Mouse (Mus musculus) spleen, adult 18-20 months (tissue): ENCODE results near the gene Kcnk3.

ENCODE experiments used
- DNase-seq, 2 experiments: peaks; one replicate each; pipeline ENCODE4 v3.0.0; 2022; ENCODE audit warnings: mixed read lengths in 2 of 2

Gene Kcnk3

DNA sequence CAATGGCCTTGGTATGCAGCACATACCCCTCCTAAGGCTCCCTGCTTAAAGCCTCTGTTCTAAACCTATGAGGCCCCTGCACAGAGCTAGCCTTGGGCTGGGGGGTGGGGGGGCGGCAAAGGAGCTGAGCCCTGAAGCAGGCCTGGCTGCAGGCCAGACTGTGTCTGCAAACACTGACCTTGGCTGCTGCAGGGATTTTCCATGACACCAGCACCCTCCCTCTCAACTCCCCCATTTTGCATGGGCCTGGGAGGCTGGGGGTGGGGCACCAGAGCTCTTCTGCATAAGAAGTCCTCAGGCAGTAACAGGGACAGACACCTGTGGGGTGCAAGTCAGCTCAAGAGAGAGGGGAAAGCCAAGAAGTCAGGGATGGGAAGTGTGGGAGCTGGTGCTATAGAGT lies 26.3 kb downstream of the Kcnk3 start:
- DNase-seq: no peak

DNA sequence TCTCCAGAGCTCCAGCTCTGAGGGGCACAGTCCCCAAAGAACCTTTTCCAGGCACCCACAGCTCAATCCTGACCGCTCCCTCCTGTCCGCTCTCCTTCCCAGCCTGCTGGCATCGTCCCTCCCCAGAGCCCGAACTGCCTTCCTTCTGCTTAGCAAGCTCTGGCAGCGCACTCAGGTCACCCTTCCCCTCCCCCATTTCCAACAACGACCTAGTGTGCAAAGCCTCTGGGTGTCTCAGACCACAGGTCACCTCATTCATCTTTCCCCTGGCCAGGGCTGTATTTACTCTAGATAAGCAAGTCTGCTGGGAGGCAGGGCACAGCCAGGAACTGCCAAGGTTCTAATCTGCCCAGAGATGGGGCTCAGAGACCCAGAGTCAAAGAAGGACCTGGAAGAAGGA lies 27.4 kb downstream of the Kcnk3 start:
- no peak for DNase-seq

DNA sequence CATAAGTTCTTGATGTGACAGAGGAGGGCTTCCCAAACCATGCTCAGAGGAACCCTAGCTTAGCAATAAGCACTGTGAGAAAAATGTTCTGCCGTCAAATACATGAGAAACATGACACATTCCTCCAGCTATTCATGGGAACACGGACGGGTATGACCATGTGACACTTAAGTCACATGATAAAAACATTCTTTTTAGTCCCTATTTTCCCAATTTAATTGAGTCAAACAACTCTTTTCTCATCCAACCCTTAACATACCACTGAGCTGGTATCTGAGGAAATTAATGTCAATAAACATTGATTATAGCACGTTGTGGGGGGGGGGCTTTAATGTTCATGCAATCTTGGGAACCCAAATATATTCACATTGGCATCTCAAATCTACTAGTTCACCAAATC lies 27.8 kb downstream of the Kcnk3 start:
- DNase-seq: no peak

DNA sequence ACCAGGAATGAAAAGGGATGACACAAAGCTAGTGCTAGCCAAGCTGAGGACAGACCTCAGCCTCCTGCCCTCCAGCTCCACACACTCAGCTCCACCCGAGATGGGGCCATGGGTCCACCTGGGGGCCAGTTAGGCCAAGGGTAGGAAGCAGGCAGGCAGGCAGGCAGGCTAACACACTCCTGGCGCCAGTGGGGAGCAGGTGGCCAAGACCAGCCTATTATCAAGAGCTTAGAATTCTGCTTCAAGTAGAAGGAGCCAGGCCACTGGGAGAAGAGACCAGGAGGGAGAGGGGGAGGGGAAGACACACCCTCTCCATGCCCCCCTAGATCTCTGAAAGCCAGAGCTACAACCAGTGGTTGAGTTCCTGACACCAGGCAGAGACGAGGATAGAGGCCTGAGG lies 28.7 kb downstream of the Kcnk3 start:
- DNase-seq: no peak

DNA sequence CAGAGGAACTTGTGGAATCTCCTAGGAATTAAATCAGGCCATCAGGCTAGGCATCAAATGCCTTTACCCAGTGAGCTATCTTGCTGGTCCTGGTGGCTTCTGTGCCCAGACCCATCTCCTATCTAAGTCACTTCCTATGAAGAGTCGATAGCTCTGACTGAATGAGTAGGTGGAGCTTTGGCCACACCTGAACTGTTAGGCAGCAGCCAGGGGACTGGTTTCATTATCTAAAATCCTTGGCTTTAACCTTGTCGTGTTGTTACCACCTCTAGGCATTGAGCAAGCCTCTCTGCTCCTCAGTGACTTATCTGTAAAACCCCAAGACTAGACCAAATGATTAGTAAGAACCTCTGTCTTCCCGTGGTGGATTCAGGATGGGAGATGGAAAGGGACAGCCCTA lies 29.4 kb downstream of the Kcnk3 start:
- no peak for DNase-seq

DNA sequence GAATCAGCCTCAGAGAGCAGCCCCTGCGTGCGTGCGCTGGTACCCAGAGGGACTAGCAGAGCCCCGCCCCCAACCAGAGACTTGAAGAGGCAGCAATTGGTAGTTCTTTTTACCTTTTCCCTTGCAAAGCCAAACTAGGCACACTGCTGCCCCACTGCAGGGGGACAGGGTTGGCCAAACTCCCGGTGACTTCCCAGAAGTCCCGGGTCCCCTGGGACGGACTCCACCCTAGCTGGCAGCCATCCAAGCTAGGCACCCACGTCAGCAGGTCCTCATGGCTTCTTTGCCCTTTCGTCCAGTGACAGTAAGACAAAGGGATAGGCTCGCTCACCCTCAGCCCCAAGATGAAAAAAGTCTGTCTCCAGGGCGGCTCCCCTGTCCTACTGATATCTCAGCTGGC lies 29.9 kb downstream of the Kcnk3 start:
- no peak for DNase-seq

DNA sequence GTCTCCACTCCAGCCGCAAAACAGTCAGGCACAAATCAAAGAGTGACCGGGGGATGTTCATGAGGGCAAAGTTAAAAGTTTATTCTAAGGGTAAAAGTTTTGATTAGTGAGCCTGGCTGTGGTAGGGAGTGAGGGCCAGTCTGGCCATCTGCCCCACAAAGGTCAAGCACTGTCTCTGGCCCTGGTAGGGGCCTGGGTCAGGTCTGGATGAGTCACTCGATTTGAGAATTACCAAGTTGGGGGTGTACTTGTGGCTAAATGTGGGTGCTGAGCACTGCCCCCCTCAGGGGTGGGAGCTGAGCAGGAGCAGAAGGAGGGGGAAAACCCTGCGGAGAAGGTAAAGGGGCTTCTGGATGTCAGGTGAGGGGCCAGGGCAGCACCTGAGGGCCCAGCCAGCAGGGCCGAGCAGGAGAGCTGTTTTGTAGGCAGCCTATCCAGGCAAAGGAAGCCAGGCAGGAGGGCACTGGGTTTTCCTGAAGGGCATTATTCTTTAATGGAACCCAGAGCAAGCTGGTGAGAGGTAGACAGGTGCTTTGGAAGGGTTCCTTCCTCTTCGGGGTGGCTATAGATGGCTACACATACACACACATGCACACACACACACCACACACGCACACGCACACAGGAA lies 30.5 kb downstream of the Kcnk3 start:
- DNase-seq: no peak

DNA sequence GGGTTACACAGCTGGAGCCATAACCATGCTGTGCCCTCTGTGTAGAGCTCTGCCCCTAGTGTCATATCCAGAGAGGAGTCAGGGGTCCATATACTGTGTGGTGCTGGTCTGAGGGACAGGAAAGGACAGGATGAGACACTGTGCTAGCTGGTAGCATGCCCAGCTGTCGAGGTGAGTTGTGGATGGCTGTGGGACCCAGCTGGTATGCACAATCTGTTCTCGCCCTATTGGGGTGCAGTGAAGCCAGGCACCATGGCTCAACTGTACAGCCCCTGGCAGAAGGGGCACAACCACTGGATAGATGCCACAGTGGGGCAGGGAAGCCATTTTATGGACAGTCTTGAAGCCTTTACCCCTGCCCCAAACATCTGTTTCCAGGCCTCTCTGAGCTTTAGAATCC lies 31.2 kb downstream of the Kcnk3 start:
- DNase-seq: no peak

DNA sequence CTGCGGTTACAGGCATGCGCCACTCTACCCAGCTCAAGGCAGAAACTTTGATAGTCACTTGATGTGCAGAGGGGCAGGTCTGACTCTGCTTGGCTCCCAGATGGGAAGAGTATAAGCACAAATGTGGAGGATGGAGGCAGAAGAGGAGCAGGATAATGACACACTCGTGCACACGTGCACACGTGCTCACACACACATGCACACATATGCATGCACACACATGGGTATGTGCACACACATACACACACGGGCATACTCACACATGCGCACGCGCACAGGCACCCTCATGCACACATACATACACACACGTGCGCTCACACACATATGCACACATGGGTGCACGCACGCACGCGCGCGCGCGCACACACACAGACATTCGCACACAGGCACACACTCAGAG lies 32.6 kb downstream of the Kcnk3 start:
- DNase-seq: no peak

DNA sequence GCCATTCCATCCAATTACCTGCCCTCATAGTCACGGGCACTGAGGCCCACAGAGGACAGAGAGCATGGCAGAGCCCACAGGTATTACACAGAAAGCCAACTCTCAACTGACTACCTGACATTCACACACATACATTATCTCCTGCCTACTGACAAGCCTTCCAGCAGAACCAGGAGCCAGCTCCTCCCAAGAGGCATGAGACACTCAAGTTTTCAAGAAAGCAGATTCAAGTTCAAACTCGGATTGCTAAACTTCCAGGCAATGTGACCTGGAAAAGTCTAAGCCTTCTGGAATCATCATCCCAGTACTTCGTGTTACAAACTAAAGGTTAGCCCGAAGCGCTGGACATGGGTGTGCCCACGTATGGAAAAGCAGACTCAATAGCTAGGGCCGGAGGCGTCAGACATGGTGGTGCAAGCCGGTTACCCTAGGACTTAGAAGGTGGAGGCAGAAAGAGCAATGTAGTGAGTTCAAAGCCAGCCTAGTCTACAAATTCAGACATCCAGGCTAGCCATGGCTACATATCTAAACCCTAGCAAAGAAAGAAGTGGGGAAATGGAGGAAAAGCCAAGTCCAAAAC lies 33.3 kb downstream of the Kcnk3 start:
- no peak for DNase-seq

DNA sequence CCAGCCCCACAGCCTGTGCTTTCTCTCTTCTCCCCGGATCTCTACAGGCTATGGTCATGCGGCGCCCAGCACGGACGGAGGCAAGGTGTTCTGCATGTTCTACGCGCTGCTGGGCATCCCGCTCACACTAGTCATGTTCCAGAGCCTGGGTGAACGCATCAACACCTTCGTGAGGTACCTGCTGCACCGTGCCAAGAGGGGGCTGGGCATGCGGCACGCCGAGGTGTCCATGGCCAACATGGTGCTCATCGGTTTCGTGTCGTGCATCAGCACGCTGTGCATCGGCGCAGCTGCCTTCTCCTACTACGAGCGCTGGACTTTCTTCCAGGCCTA lies 33.8 kb downstream of the Kcnk3 start:
- no peak for DNase-seq

DNA sequence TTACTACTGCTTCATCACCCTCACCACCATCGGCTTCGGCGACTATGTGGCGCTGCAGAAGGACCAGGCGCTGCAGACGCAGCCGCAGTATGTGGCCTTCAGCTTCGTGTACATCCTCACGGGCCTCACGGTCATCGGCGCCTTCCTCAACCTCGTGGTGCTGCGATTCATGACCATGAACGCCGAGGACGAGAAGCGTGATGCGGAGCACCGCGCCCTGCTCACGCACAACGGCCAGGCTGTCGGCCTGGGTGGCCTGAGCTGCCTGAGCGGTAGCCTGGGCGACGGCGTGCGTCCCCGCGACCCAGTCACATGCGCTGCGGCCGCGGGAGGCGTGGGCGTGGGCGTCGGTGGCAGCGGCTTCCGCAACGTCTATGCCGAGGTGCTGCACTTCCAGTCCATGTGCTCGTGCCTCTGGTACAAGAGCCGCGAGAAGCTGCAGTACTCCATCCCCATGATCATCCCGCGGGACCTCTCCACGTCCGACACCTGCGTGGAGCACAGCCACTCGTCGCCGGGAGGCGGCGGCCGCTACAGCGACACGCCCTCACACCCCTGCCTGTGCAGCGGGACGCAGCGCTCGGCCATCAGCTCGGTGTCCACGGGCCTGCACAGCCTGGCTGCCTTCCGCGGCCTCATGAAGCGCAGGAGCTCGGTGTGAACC lies 34.3 kb downstream of the Kcnk3 start:
- DNase-seq: peak; percentile 19 to 48

DNA sequence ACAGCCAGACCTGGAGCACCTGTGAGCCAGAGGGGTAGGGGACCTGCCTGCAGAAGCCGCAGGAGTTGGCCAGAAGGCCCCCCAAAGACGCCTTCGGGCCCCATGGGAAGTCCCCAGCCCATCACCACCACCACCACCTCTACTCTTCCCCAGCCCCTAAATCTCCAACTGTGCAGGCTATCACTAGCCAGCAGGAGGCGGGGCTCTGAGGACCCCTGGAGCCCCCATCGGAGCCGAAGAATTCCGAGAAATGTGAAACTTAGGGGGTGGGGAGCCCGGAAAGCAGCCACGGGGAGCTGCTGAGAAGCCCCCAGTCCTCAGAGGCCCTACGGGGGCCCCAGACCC lies 34.8 kb downstream of the Kcnk3 start:
- DNase-seq: peak in 1 of 2 experiments; percentile 8

DNA sequence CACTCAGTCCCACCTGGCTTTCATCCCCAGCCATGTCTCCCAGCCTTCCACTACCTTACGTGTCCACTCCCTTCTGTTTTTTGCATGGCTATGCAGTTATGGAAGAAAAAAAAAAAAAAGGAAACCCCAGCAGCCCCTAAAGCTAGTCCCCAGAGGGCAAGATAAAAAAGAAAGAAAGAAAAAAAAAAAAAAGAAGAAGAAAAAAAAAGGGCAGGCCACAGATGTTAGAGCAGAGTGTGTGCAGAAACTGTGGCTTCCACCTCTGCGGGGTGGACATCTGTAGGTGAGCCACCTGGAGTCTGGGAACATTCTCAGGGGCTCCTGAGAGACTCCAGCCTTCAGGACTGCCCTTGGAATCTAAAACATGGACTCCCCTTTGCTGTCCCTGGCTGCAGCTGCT lies 35.4 kb downstream of the Kcnk3 start:
- DNase-seq: no peak

DNA sequence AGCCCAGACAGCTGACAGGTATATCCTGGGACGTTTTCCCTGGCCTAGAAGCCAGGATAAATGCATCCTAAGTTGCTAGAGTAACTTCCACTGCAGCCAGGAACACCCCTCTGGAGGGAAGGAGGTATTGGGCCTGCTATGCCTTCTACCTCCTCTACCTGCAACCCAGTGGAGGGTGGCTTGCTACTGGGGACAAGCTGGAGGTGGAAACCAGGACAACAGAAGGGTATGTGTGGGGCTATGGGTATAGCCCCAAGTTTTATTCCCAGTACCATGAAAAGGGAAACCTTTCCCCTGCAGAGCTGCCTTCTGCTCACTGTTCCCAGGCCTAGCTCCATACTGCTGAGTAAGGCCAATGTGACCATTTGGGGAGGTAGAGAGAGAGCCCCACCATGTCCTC lies 36.3 kb downstream of the Kcnk3 start:
- no peak for DNase-seq

DNA sequence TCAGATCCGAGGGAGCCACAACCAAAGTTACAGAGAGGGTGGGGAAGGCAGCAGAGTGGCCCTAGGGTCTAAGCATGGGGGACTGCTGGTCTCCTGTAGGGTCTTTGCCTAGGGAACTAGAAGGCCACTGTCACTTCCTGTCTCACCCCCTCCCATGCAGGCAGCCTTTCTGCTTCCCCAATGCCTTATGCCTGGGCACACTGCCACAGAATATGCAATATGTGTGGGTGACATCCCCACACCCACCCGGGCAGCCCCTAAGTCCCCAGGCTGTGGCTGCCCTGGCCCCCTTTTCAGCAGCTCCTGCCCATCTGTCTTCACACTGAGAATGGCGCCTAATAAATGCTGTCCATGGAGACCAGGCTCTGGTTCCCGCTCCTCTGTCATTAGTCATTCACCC lies 36.9 kb downstream of the Kcnk3 start:
- DNase-seq: no peak

DNA sequence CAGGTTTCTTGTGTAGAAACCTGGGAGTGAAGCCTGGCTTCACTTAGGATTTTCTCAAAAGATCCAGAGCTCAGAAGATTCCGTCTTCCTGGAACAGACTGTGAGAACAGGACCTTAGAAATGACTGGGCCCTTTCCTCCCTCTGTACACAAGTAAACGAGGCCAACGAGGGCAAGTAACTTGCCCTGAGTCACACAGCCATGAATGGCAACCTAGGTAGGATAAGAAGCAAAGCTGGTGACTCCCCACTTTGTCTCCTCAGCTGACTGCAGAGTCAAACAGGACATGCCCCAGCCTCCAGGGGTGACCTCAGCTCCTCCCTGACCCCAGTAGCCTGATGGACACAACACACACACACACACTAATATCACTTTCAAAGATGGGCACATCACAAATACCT lies 37.4 kb downstream of the Kcnk3 start:
- DNase-seq: no peak

DNA sequence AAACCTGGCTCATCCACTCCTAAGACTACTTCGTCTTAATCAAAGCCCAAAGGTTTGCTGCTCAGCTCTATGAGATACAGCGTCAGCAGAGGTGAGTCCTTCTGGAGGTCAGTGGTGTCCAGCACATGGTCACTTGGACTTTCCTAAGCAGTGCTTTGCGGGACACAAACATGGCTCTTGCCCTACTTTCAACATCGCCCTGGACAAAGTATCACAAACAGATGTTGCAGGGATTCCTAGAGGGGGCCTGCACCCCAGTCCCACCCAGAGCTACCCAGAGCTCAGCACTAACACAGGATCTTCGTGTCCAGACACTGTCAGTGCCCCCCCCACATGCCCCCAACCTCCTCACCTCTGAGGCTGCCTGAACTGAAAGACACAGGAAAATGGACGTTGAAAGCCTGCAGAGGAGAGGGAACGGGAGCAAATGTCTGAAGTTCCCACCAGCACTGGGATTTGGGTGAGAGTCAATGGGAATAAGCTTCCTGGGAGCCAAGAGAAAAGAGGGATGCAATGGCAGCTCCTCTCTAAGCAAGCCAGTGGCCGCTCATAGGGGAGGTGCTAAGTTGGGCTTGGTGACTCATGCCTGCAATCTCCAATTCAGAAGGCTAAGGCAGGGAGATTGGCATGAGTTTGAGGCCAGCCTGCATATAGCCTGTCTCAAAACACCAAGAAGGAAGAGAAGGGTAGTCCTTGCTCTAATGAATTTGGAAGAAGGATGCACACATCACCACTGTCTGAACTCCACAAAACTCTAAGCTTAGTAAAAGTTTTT lies 38.5 kb downstream of the Kcnk3 start:
- no peak for DNase-seq

DNA sequence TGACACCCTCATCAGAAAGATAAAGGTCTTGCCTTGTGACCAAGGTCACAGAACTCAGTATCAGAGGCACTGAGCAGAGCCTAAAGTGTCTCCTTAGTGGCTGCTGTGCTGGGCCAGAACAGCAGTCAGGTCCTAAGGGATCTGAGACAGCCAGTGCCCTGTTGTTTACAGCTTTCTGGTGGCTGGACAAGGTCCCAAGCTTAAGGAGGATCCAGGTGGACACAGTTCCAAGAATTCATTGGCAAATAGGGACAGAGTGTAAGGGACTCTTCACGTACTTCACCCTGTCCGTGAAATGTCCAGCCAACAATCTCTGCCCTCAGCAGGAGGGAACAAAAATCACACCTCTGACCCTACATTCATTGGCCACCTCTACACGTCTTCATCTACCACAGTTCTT lies 40.5 kb downstream of the Kcnk3 start:
- no peak for DNase-seq

DNA sequence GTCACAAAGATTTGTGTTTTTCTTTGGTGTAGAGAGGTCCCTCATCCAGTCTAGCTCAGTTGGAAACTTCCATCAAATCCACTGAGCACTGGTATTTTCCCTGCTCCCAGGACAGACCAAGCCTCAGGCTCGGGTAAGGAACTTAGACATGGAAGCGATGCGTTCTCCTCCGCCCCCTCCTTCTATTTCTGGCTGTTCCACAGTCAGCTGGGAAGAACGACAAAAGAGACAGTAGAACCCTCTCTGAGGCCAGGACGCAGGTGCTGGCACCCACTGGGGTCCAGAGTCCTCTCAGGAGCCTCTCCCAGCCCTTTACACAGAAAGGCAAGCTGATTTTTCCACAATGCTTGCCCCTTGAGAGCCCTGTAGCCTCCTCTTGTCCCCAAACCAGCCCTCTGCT lies 42.4 kb downstream of the Kcnk3 start:
- DNase-seq: no peak

DNA sequence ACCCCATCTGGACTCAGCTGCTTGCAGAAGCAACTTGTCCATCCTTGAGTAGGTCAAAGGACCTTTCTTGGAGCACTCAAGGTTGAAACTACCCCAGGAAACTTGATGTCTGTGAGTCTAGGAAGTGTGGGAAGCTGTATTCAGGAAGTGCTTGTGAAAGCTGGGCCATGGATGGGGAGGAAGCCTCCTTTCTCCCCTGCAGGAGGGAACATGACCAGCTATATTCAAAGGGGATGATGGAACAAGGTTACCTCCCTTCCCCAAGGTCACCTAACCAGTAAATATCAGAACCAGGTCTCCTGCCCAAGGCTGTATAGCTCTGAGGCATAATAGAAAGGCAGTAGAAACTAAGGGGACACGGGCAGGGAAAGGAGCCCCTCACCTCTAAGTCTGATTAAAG lies 44.2 kb downstream of the Kcnk3 start:
- no peak for DNase-seq

DNA sequence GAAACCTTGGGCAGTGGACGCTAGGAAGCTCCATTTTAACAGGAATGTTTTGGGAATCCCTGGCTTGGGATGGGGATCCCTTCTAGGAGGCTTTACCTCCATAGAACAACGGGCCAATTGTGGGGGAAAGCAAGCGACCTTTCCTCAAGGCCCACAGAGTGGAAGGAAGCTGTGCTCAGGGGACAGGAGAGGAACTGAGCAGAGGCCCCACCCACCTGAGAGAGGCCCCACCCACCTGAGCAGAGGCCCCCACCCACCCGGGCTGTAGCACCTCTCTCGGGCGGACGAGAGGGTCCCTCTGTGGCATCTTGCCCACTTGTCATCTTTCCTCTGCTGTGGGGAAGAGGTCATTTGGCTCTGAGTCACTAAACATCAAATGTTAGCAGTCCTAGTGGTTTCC lies 49.0 kb downstream of the Kcnk3 start:
- DNase-seq: no peak

DNA sequence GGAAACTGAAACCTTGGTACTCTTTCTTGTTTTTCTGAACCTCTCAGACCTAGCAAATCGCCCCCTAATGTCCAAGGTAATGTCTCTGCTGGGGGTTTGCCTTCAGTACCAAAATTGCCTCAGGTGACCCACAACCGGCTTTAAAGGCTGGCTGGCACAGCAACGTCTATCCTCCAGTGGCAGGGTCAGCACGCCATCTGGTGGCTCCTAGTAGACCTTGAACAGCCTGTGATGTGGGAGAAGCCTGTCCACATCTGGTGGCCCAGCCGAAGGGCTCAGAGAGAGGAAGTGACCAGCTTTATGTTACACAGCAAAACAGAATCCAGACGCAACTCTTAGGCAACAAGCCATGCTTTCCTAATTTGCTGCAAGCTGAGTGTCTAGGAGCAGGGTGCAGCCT lies 50.1 kb downstream of the Kcnk3 start:
- DNase-seq: peak; percentile 55 to 76

DNA sequence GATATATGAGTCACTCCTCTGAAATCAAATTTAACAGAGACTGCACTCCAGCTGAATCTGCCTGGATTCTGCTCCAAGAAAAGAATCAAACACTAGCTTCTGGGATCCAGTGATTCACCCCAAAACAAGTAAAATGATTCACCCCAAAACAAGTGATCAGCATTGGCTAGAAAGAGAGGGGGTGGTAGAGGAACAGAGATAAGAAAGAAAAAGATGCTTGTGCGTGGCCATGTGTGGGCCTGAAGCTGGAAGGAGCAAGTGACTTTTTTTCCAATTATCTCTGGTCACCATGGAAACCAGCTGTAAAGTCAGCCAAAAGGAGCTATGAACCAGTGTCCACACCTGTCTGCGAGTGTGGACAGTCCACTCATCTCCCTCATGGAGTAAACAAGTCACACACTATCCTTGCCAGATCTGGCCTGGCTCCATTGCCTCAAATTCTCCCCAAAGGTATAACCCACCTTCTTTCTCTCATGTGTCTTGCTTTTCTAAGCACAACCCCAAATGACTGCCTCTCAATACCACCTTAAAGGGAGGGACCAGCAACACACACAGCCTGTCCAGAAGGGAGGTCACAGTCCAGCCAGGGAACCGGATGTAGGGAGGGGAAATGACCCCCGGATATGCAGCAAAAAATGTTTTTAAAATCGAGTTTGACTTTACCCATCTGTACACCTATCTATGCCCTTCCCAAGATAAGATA lies 55.7 kb downstream of the Kcnk3 start:
- no peak for DNase-seq
